Mouse (Mus musculus) ovary, adult 18-20 months (tissue): ENCODE data around the gene Gigyf2.
A peak's percentile ranks its signal among the peaks of the same experiment; 100 is the strongest.

ENCODE experiments used
- DNase-seq: peaks from one replicate; pipeline ENCODE4 v3.0.0; 2022; ENCODE audit warnings: low spot score, mixed read lengths

Gigyf2 gene

GRCm38 (mm10) chr1:87326742-87327163 is at the start of gene Gigyf2:
Gene Gigyf2, plus strand, starts transcription at chr1:87326998.
- DNase-seq: peak; percentile 95

- DNase-seq: no peak
Observed at GRCm38 (mm10) chr1:87280281-87280680, 46.5 kb upstream of the Gigyf2 start.

- no peak for DNase-seq
Observed at GRCm38 (mm10) chr1:87281599-87282412, 45.0 kb upstream of the Gigyf2 start.

- DNase-seq: no peak
Observed at GRCm38 (mm10) chr1:87282413-87282788, 44.4 kb upstream of the Gigyf2 start.

DNA sequence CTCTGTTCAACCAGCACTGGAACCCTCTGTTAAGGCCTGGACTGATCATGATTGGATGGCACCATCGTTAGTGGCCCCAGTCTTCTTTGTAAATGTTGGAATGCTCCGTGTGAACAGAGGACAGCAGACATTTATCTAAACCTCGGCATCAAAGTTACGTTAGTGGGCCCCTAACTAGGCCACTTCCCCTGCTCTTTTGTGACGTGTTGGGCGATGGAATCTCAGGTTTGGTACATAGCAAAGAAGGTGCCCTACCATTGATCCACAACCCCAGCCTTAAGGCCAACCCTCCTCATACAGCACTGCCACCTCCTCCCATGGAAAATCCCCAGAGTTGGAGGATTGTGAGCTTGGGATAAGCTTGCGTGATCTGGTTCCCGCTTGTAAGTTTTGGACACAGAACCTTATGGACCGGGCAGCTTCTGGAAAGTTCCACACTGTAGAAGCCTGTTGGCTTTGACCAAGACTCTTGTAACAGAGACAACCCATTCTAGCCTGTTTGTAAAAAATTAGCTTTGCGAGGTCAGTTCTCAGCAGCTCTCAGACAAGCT is 43.3 kb upstream of the Gigyf2 start:
- DNase-seq: no peak

- no peak for DNase-seq
Observed at GRCm38 (mm10) chr1:87287105-87287504, 39.7 kb upstream of the Gigyf2 start.

DNA sequence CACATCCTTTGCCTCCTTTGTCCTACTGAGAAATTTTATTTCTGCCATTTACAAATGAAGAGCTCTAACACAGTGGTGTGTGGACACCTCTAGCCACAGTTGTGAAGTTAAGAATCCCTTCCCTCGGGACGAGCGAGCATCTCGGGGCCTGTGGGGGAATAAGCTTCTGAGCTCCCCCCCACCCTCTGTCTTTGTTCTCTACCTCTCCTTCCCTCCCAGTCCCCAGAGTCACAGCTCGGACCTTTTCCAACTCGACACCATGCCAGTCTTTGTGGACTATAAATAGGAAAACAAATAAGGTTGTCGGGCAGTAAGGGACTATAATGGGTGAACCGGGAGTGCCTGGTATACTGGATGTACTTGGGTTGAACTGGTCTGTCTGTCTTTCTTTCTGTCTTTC is 35.4 kb upstream of the Gigyf2 start:
- DNase-seq: no peak

DNA sequence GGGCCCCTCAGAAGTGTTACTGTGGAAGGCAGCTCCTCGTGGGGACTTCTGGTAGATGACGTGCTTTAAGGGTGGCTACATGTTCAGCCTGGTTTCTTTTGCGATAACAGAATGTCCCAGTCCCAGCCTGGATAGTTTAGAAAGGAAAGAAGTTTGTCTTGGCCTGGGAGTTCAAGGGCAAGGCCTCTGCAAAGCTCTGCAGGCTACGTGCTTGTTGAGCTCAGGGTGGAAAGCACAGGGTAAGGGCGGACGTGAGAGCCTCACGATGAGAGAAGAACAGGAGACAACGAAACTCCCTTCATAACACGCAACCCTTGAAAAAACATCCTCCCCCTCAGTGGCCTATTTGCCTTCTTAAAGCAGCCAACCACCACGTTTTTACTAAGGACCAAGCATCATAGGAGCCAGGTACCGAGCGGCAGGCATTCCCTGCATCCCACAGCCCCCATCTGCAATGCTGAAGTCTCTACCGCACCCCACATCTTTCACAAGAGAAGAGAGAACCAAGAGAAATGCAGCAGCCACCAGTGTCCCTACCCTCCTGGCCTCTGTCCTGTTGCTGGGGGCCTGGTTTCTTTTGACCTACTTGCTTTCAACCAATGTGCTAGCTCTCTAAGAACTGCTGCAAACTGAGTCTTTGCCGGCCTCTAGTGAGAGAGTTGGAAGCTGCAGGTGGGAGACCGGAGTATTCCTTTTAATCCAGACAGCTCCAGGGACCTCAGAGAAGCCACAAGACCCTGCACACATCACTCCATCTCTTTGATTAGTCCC is 34.2 kb upstream of the Gigyf2 start:
- DNase-seq: peak; percentile 44

GRCm38 (mm10) chr1:87294063-87294710 is 32.6 kb upstream of the Gigyf2 start:
- DNase-seq: no peak

GRCm38 (mm10) chr1:87294951-87295350 is 31.8 kb upstream of the Gigyf2 start:
- no peak for DNase-seq

GRCm38 (mm10) chr1:87297346-87297925 is 29.4 kb upstream of the Gigyf2 start:
- no peak for DNase-seq

DNA sequence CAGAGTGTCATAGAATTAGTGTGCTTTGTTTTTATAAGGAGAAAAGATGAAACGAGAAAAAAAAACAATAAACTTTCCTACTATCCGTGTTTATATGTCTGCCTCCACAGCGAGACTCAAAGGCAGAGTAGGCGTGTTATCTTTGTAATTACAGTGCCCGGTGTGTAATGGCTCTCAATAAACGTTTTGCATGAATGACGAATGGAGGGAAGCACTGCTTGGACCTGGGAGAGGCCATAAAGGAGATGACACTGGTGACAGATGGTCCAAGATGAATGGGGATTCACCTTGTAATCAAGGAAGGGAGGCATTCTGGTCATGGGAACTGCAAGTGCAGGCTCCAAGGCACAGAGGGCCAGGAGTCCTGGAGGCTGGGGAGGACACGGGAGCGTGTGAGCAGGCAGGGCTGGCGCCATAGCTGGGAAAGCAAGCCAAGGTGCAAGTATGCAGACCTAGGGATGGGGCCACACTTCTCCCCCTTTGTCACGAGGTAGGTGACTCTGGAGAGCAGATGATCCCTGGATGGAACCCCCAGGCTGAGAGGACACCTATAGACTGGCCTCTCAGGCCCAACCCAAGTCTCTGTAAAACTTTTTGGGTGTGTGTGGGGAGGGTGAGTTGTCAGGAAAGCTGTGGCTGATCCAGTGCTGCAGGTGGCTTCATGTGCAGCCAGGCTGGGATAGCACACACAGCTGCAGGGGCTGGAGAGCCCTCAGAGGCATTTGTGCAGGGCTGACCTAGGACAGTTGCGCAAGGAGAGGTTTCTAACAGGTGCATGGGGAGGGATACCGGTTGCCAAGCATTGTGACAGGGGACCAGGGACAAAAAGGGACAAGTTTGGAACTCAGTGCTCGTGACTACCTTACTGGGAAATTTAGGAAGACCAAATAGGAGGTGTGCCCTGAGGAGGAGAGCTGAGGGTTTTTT is 26.2 kb upstream of the Gigyf2 start:
- no peak for DNase-seq

- DNase-seq: no peak
Observed at GRCm38 (mm10) chr1:87301971-87302370, 24.8 kb upstream of the Gigyf2 start.

DNA sequence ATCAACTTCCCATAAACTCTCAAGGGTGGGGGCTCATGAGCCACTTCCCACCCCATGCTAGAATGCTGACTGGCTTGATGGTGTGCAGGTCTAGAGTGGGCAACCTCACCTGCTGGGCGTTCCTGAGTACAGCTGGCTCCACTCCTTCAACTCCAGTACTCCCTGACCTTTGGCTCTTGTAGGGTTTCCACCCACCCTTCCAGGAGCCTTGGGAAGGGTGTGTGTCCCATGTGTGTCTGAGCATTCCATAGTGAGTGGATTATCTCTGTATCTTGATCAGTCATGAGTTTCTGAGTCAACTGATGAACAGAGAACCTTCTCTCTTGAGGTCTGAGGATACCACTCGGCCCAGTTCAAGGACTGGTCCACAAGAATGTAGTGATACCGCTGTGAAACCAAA is 17.8 kb upstream of the Gigyf2 start:
- no peak for DNase-seq

GRCm38 (mm10) chr1:87309621-87310020 is 17.2 kb upstream of the Gigyf2 start:
- DNase-seq: no peak

DNA sequence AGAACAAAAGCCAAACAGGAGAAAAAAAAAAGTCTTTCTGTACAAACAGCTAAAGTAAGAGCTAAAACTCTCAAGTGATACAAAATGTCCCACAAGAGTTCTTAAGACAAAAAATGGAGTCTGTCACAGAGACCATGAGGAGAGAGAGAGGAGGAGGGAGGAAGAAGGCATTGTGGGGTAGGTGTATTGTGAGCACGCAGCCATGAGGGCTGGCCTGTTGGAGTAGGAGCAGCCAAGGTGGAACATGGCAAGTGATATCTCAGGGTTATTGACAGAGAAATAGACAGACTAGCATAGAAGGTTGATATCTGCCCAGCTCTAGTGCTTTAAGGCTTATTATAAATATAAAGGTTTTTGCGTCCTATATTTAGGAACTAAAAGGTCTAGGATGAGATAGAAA is 14.1 kb upstream of the Gigyf2 start:
- no peak for DNase-seq

GRCm38 (mm10) chr1:87313116-87313515 is 13.7 kb upstream of the Gigyf2 start:
- no peak for DNase-seq

DNA sequence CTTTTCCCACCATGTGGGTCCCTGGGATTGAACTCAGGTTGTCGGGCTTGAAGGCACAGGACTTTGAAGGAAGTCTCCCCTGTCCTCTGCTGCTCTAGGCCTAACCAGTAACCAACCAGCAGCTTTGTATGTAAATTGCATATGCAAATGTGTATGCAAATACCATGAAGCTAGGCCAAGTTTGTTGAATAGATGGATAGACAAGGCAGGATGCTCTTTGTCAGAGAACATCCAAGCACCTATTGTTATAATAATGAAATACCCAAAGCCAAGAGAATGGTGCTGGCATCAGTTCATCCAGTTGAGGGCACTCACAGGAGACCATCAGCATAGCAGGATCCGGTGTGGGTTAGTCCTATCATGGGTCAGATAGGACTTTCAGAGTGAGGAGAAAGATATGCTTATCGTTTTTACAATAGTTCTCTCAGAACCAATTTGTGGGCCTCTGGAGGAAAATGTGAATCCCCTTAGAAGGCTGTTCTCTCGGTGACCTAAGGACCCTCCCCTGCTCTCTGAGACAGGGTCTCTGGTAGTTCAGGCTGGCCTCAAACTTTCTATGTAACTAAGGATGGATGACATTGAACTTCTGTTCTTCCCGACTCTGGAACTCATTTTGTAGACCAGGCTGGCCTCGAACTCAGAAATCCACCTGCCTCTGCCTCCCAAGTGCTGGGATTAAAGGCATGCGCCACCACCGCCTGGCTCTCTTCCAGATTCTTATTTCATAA is 12.8 kb upstream of the Gigyf2 start:
- no peak for DNase-seq

DNA sequence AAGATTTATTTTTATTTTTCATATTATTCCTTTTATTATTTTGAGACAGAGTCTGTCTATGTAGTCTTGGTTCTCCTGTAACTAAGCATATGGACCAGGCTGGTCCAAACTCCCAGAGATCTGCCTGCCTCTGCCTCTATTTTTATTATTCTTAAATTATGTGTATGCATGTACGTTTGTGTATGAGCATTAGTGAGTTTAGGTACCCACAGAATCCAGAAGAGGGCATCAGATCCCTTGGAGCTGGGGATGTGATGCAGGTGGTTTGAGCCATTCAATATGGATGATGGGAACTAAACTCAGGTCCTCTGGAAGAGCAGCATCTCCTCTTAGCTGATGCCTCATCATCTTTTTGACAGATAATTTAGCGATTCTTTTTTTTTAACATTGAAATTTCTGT is 11.4 kb upstream of the Gigyf2 start:
- DNase-seq: no peak

GRCm38 (mm10) chr1:87315894-87316293 is 10.9 kb upstream of the Gigyf2 start:
- DNase-seq: no peak
